ENCODE assay signal across 8 mouse cellular contexts in the genomic region with DNA sequence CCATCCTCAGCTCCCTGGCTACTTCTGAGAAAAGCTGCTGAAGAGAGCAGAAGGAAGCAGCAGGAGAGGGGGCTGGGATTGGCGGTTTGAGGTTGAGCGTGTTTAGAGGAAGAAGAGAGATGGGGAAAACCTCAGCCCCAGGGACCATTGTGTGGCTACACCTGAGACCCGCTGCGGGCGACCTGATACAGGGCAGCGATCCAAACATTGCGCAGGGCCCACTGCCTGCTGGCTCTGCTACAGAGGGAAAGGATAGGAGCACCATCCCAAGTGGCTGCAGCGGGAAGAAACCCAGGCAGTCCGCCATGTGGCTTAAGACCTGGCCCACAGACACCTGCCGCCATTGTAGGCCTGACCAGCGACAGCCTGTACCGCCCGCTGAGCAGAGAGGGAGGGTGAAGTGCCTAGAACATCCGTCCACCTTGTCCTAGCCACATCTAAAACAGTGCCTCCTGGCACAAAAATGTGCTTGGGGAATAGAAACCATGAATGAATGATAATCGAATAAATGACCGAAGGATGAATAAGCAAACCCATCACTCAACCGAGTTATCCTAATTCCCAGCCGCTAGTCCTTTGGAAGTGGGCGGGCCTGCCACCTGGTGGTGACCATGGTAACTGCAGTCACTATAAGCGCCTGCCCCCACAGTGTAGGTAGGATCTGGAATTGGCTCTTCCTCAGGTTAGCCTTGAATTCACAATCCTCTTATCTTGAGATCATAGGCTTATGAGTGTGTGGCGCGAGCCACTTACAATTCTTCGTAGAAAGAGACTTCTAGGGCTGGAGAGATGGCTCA. TPM values are rescaled to one million over a fixed set of nuclear protein-coding genes. Genes with fewer than 3 reads are reported as not detected.
DNase-seq lines count a peak whose midpoint lies in the region; ATAC-seq lines count a peak whose summit lies in the region.

No protein-coding gene starts in this region.

- DNase-seq in R1 (ENCODE audit: low read depth, low spot score), result peak; percentile 91
- DNase-seq in cerebellum, adult 18-20 months, result peak; percentile 86 to 92
- DNase-seq in forelimb bud, embryonic 11.5 days (ENCODE audit: low read depth, low spot score), result peak; percentile 76
- peak; percentile 56 to 79 for DNase-seq in layer of hippocampus, adult 8-10 months (ENCODE audit: low spot score in 2 of 2)
- DNase-seq in lung, postnatal 25 days (ENCODE audit: low spot score), result peak; percentile 78
- peak; percentile 59 for DNase-seq in right cerebral cortex, adult 18-20 months
- DNase-seq in urinary bladder, postnatal 36 days (ENCODE audit: low spot score in 2 of 2), result peak; percentile 68 to 80

- ATAC-seq in hematopoietic stem cell, adult 5-6 weeks (replicated peaks in 1 of 2; ENCODE audit: insufficient read depth in 1 of 2, low FRiP score in 2 of 2, low TSS enrichment in 1 of 2, low read depth in 1 of 2, poor library complexity in 2 of 2, severe bottlenecking in 2 of 2), result peak; percentile 29 to 65; a peak in 2 of 4 replicates

RNA-seq across cellular contexts. Expression of a gene that starts 13.3 kb away (rescaled TPM):
- 0.25 TPM in 1 of 2 replicates, not detected in the other for total RNA-seq in hematopoietic stem cell, adult 5-6 weeks (2017)
- under 1 TPM in 1 of 4 experiments, not detected in 3; 0.12 TPM for total RNA-seq in layer of hippocampus, adult 8-10 months (2022)

RNA-seq across cellular contexts. Expression of a gene that starts 30.0 kb away (rescaled TPM):
- total RNA-seq in hematopoietic stem cell, adult 5-6 weeks (2017), result 2.5 and 4.6 TPM in 2 replicates
- total RNA-seq in layer of hippocampus, adult 8-10 months (2022), result 10 to 100 TPM; 15.0 to 19.9 (median 17.0) TPM

RNA-seq across cellular contexts. Expression of a gene that starts 39.4 kb away (rescaled TPM):
- not detected in 2 replicates for total RNA-seq in hematopoietic stem cell, adult 5-6 weeks (2017)
- total RNA-seq in layer of hippocampus, adult 8-10 months (2022), result under 1 TPM in 1 of 4 experiments, not detected in 3; 0.33 TPM

Comparison
In these comparisons a context has a peak if more than half of its experiments do, and no peak if none do; other contexts are left out.
1. Peak in every context shown above with its lines: DNase-seq and ATAC-seq.